Mouse (Mus musculus) liver, adult 2 months (tissue): Measurements from ENCODE around the gene Gm29797. TPM values are rescaled to one million over a fixed set of nuclear protein-coding genes. Genes with fewer than 3 reads are reported as not detected.
A peak's percentile ranks its signal among the peaks of the same experiment; 100 is the strongest.

ENCODE experiments used
- DNase-seq: peaks from one replicate; pipeline ENCODE4 v3.0.0-alpha.2; 2011; ENCODE audit warnings: low read depth, low spot score; ENCODE audit errors: extremely low read depth
- H3K27ac ChIP-seq: fragments of 200-500 bp; replicated peaks from 2 replicates; pipeline ENCODE4 v1.5.1; 2012; ENCODE audit warnings: low read depth, mild to moderate bottlenecking, control low read depth, inconsistent platforms, low read length; ENCODE audit not compliant: insufficient read depth
- H3K27me3 ChIP-seq: fragments of 200-500 bp; 2 replicates; pipeline ENCODE4 v1.6.1; 2012; ENCODE audit warnings: mild to moderate bottlenecking, moderate library complexity, low read length, inconsistent platforms; ENCODE audit not compliant: control insufficient read depth, insufficient read depth
- H3K36me3 ChIP-seq: fragments of 200-500 bp; 2 replicates; pipeline ENCODE4 v1.6.1; 2012; ENCODE audit warnings: low read length, inconsistent platforms; ENCODE audit not compliant: control insufficient read depth, insufficient read depth
- H3K4me1 ChIP-seq: fragments of 200-500 bp; 2 replicates; pipeline ENCODE4 v1.6.1; 2011; ENCODE audit warnings: low read length; ENCODE audit not compliant: control insufficient read depth, insufficient read depth
- H3K4me3 ChIP-seq: fragments of 200-500 bp; 2 replicates; pipeline ENCODE4 v1.5.1; 2011; ENCODE audit warnings: low read depth, mild to moderate bottlenecking, control low read depth, low read length, moderate library complexity; ENCODE audit not compliant: insufficient read depth
- H3K79me2 ChIP-seq: fragments of 200-500 bp; 2 replicates; pipeline ENCODE4 v1.6.1; 2012; ENCODE audit warnings: inconsistent platforms, mild to moderate bottlenecking, low read length, moderate library complexity; ENCODE audit not compliant: control insufficient read depth, insufficient read depth
- H3K9ac ChIP-seq: fragments of 200-500 bp; 2 replicates; pipeline ENCODE4 v1.6.1; 2012; ENCODE audit warnings: low read depth, mild to moderate bottlenecking, control low read depth, inconsistent platforms, low read length
- CTCF ChIP-seq: fragments of 200-500 bp; IDR thresholded peaks from 2 replicates; pipeline ENCODE4 v1.5.1; 2011; ENCODE audit warnings: low read depth, low read length, control low read depth
- POLR2A ChIP-seq: fragments of 200-500 bp; IDR thresholded peaks from 2 replicates; pipeline ENCODE4 v1.6.1; 2011; ENCODE audit warnings: low read length, control low read depth; ENCODE audit not compliant: insufficient read depth; ENCODE audit errors: extremely low read depth
- WGBS: fragments of 180-500 bp; shearing (Covaris S2); methylation state at CpG from one replicate; pipeline ENCODE4 v1.1.7; 2018; 5-methylcytosine and 5-hydroxymethylcytosine counted together
- polyA plus RNA-seq: library from polyadenylated mRNA; depleted of rRNA; stranded (reverse); fragments of >200 nt; gene quantifications from 2 replicates; pipeline ENCODE4 v1.2.3, GENCODE M21; 2012
- total RNA-seq: library from RNA; depleted of rRNA; stranded (reverse); fragments of >200 nt; gene quantifications from 2 replicates; pipeline ENCODE4 v1.2.3, GENCODE M21; 2014

Gm29797 gene
- total and polyA plus RNA-seq, 2 experiments = not detected

- Histone ChIP-seq H3K4me1 (peaks cover 8% of the 10 kb centered on the region; the same call in 1 of the 2 replicates), H3K36me3 (no peaks in the 10 kb centered on the region), H3K9ac (peak within 1 kb of the TSS; percentile 79), H3K79me2 (no peaks in the 10 kb centered on the region), H3K27ac (peak within 1 kb of the TSS; percentile 45), H3K27me3 (no peaks in the 10 kb centered on the region), H3K4me3 (peak within 1 kb of the TSS; percentile 78)
- TF ChIP-seq POLR2A (0 out of 2 replicates have a peak, but pooled peaks have one; percentile 20), CTCF (no peak)
- under 1% methylated on average over 69 of the region's 69 CpGs for WGBS
- DNase-seq = peak; percentile 66
Measured at GRCm38 (mm10) chr2:181679951-181680715, 23.3 kb downstream of the Gm29797 start, which contains the start of gene Tcea2. Tcea2 (plus strand) TSS chr2:181680310.

GRCm38 (mm10) chr2:181680716-181681117 lies 23.9 kb downstream of the Gm29797 start:
- Histone ChIP-seq H3K27me3 (no peaks in the 10 kb centered on the region), H3K4me3 (peak overlapping the region; percentile 78), H3K36me3 (no peaks in the 10 kb centered on the region), H3K27ac (no peak overlapping the region), H3K9ac (peak overlapping the region; percentile 76), H3K4me1 (peaks cover 8% of the 10 kb centered on the region; the same call in 1 of the 2 replicates), H3K79me2 (no peaks in the 10 kb centered on the region)
- TF ChIP-seq POLR2A (no peak), CTCF (no peak)
- DNase-seq = no peak
- WGBS = 37% methylated on average over 7 of the region's 7 CpGs

- Histone ChIP-seq H3K4me3 (no peak overlapping the region), H3K27ac (no peak overlapping the region), H3K27me3 (no peaks in the 10 kb centered on the region), H3K36me3 (no peaks in the 10 kb centered on the region), H3K9ac (no peak overlapping the region), H3K4me1 (peaks cover 8% of the 10 kb centered on the region; the same call in 1 of the 2 replicates), H3K79me2 (no peaks in the 10 kb centered on the region)
- TF ChIP-seq CTCF (no peak), POLR2A (no peak)
- no peak for DNase-seq
- WGBS = 94% methylated on average over 1 of the region's 1 CpGs
Measured at GRCm38 (mm10) chr2:181681978-181682377, 25.1 kb downstream of the Gm29797 start.

GRCm38 (mm10) chr2:181683381-181683780 lies 26.5 kb downstream of the Gm29797 start:
- WGBS = 79% methylated on average over 4 of the region's 4 CpGs

GRCm38 (mm10) chr2:181684713-181685112 lies 27.9 kb downstream of the Gm29797 start:
- no peaks in the 10 kb centered on the region for H3K27me3 ChIP-seq
- H3K4me1 ChIP-seq = peaks cover 4% of the 10 kb centered on the region; the same call in 1 of the 2 replicates
- no peak overlapping the region for H3K9ac ChIP-seq
- H3K4me3 ChIP-seq = no peak overlapping the region
- 74% methylated on average over 1 of the region's 1 CpGs for WGBS
- TF ChIP-seq POLR2A = no peak
- no peak for TF ChIP-seq CTCF
- H3K27ac ChIP-seq = no peak overlapping the region
- H3K36me3 ChIP-seq = no peaks in the 10 kb centered on the region
- H3K79me2 ChIP-seq = no peaks in the 10 kb centered on the region
- DNase-seq = no peak

More at GRCm38 (mm10) chr2:181683381-181683780, 26.5 kb downstream of the Gm29797 start:
- no peaks in the 10 kb centered on the region for H3K79me2 ChIP-seq
- peaks cover 8% of the 10 kb centered on the region; the same call in 1 of the 2 replicates for H3K4me1 ChIP-seq
- H3K27ac ChIP-seq = no peak overlapping the region
- no peaks in the 10 kb centered on the region for H3K36me3 ChIP-seq
- DNase-seq = no peak
- no peak overlapping the region for H3K4me3 ChIP-seq
- no peaks in the 10 kb centered on the region for H3K27me3 ChIP-seq
- no peak for TF ChIP-seq POLR2A
- TF ChIP-seq CTCF = no peak
- H3K9ac ChIP-seq = no peak overlapping the region

GRCm38 (mm10) chr2:181685686-181686085 lies 28.9 kb downstream of the Gm29797 start:
- no peaks in the 10 kb centered on the region for H3K27me3 ChIP-seq
- H3K9ac ChIP-seq = no peak overlapping the region
- H3K79me2 ChIP-seq = no peaks in the 10 kb centered on the region
- no peak for TF ChIP-seq CTCF
- TF ChIP-seq POLR2A = no peak
- DNase-seq = no peak
- 84% methylated on average over 4 of the region's 4 CpGs for WGBS
- no peak overlapping the region for H3K4me3 ChIP-seq
- H3K36me3 ChIP-seq = no peaks in the 10 kb centered on the region
- H3K4me1 ChIP-seq = peaks cover 1% of the 10 kb centered on the region; the same call in 1 of the 2 replicates
- H3K27ac ChIP-seq = no peak overlapping the region
